Mouse (Mus musculus) liver, embryonic 14.5 days (tissue): ENCODE results near the gene Acot11. TPM values are rescaled to one million over a fixed set of nuclear protein-coding genes. Genes with fewer than 3 reads are reported as not detected.
A peak's percentile ranks its signal among the peaks of the same experiment; 100 is the strongest.

Source experiments
- ATAC-seq: fragments of 200-750 bp; cut with Nextera tagmentation; 2 replicates; pipeline ENCODE4 v1.8.0; 2017; ENCODE audit warnings: moderate number of reproducible peaks, mild to moderate bottlenecking, moderate library complexity; ENCODE audit not compliant: insufficient read depth
- DNase-seq, 3 experiments: peaks; one replicate each; pipeline ENCODE4 v3.0.0-alpha.2; 2012 to 2013; ENCODE audit warnings: low read depth in 3 of 3, low spot score in 3 of 3
- H3K27ac ChIP-seq: fragments of 300-500 bp; sonication (generic); 2 replicates; pipeline ENCODE4 v1.5.1; 2014; ENCODE audit warnings: moderate library complexity, mild to moderate bottlenecking, control low read depth, inconsistent platforms
- H3K27me3 ChIP-seq: fragments of 300-500 bp; sonication (generic); 2 replicates; pipeline ENCODE4 v1.6.1; 2014; ENCODE audit warnings: mild to moderate bottlenecking, low read length, moderate library complexity; ENCODE audit not compliant: control insufficient read depth, insufficient read depth
- H3K36me3 ChIP-seq: fragments of 300-500 bp; sonication (generic); replicated peaks from 2 replicates; pipeline ENCODE4 v1.6.1; 2014; ENCODE audit warnings: low read depth; ENCODE audit not compliant: control insufficient read depth, insufficient read depth
- H3K4me1 ChIP-seq, 2 experiments: fragments of 200-500 bp in 1 of 2; fragments of 300-500 bp in 1 of 2; sonication (generic) in 1 of 2; replicated peaks; 2 replicates each; pipeline ENCODE4 v1.6.1; 2012 to 2014; ENCODE audit warnings: antibody characterized with exemption in 1 of 2, inconsistent platforms in 1 of 2, low read length in 1 of 2; ENCODE audit not compliant: control insufficient read depth in 2 of 2, insufficient read depth in 2 of 2
- H3K4me2 ChIP-seq: fragments of 300-500 bp; sonication (generic); 2 replicates; pipeline ENCODE4 v1.6.1; 2014; ENCODE audit warnings: low read depth, mild to moderate bottlenecking, control low read depth, moderate library complexity
- H3K4me3 ChIP-seq, 2 experiments: fragments of 200-500 bp in 1 of 2; fragments of 300-500 bp in 1 of 2; sonication (generic) in 1 of 2; 2 replicates each; pipeline ENCODE4 v1.5.1; 2012 to 2014; ENCODE audit warnings: low read depth in 2 of 2, low read length in 2 of 2, mild to moderate bottlenecking in 2 of 2, control low read depth in 1 of 2, inconsistent platforms in 1 of 2, moderate library complexity in 1 of 2; ENCODE audit not compliant: insufficient read depth in 1 of 2
- H3K9ac ChIP-seq: fragments of 300-500 bp; sonication (generic); replicated peaks from 2 replicates; pipeline ENCODE4 v1.6.1; 2014; ENCODE audit warnings: mild to moderate bottlenecking, control low read depth, moderate library complexity
- H3K9me3 ChIP-seq: fragments of 300-500 bp; sonication (generic); 2 replicates; pipeline ENCODE4 v1.6.1; 2016; ENCODE audit warnings: low read length, mixed read lengths; ENCODE audit not compliant: control insufficient read depth
- CTCF ChIP-seq: IDR thresholded peaks from 2 replicates; pipeline ENCODE4 v1.5.1; 2016; ENCODE audit warnings: antibody characterized with exemption, low read depth, control low read depth
- EP300 ChIP-seq: IDR thresholded peaks from 2 replicates; pipeline ENCODE4 v1.6.1; 2016; ENCODE audit warnings: antibody characterized with exemption, low read depth
- WGBS: fragments of 180-500 bp; shearing (Covaris S2); extraction: QIAGEN DNeasy Blood & Tissue Kit; methylation state at CpG from one replicate; pipeline ENCODE4 v1.1.7; 2014; ENCODE audit not compliant: insufficient replicate concordance; 5-methylcytosine and 5-hydroxymethylcytosine counted together
- polyA plus RNA-seq, 2 experiments: library from polyadenylated mRNA; depleted of rRNA in 1 of 2; stranded (reverse) in 1 of 2; unstranded in 1 of 2; fragments of >200 nt; fragmentation: Nextera tagmentation in 1 of 2; extraction: Ambion mirVana in 1 of 2; gene quantifications; 2 replicates each; pipeline versions ENCODE4 v1.2.1 to v1.2.3; 2012 to 2014

Acot11 gene
- polyA plus RNA-seq, 2 experiments, result 4.1 TPM

GRCm38 (mm10) chr4:106707957-106708356, 96.8 kb downstream of the Acot11 start:
- WGBS, result 26% methylated on average over 5 of the region's 5 CpGs
- TF ChIP-seq EP300, result no peak
- Histone ChIP-seq H3K9ac (no peak overlapping the region), H3K4me3 (no peak overlapping the region), H3K36me3 (no peaks in the 10 kb centered on the region), H3K27ac (no peak overlapping the region), H3K4me1 (peaks cover 0 to 2% of the 10 kb centered on the region in 2 experiments; a peak in 1 of 4 replicates), H3K4me2 (0 out of 2 replicates have a peak overlapping the region, but pooled peaks have one; percentile 3), H3K9me3 (no peaks in the 10 kb centered on the region), H3K27me3 (no peaks in the 10 kb centered on the region)
- ATAC-seq (peak; percentile 39; the same call in 1 of the 2 replicates), DNase-seq (no peak)

DNA sequence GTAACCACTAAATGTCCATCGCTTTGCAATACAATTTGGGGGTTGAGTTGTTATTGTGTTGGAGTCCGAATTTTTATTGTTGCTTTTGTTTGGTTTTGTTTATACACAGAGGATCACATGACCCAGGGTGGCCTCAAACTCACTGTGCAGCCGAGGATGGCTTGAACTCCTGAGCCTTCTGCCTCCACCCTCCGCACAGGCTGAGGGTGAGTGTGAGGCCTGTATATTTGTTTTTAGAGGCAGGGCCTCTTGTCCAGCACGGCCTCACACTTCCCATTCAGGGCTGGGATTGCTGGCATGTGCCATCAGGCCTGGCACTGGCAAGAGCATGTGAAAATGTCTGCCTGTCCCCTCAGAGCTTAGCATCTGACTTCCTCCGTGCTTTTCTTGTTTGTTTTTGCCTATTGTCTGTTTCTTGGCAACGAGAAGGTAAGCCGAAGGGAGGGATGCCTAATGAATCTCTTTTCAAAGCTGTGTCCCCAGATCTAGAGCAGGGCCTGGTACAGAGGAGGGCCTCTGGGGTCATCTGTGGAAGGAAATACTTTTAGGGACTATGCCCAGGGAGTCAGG, 99.6 kb downstream of the Acot11 start:
- no peaks in the 10 kb centered on the region for H3K9me3 ChIP-seq
- H3K4me3 ChIP-seq, result no peak overlapping the region
- no peak overlapping the region for H3K9ac ChIP-seq
- no peak overlapping the region for H3K4me2 ChIP-seq
- WGBS, result 49% methylated on average over 8 of the region's 8 CpGs
- no peak for TF ChIP-seq EP300
- TF ChIP-seq CTCF, result no peak
- no peak for DNase-seq
- H3K36me3 ChIP-seq, result no peaks in the 10 kb centered on the region
- no peaks in the 10 kb centered on the region for H3K27me3 ChIP-seq
- ATAC-seq, result no peak
- H3K4me1 ChIP-seq, result peaks cover 0 to 2% of the 10 kb centered on the region in 2 experiments; a peak in 1 of 4 replicates
- no peak overlapping the region for H3K27ac ChIP-seq

DNA sequence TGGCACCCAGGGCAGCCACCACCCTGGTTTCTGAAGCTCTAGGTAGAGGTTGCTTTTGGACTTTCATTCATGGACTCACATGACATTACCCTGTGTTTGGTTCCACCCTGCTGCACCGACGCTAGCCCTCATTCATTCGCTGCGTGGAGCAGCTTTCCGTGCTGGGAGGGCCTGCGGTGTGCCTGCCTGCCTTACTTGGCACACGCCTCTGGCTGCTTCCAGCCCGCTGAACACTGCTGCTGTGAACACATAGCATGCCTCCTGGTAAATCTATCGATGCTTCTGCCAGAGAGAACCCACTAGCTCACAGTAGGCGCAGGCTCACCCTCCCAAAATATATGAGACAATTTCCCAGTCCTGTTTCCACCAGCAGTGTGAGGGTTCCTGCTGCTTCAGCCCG, 100.4 kb downstream of the Acot11 start:
- WGBS, result 67% methylated on average over 11 of the region's 11 CpGs
- no peaks in the 10 kb centered on the region for H3K36me3 ChIP-seq
- DNase-seq (no peak), ATAC-seq (no peak)
- TF ChIP-seq CTCF (no peak), EP300 (no peak)
- no peak overlapping the region for H3K4me3 ChIP-seq
- no peaks in the 10 kb centered on the region for H3K9me3 ChIP-seq
- no peak overlapping the region for H3K9ac ChIP-seq
- peaks cover 0 to 2% of the 10 kb centered on the region in 2 experiments; a peak in 1 of 4 replicates for H3K4me1 ChIP-seq
- H3K27me3 ChIP-seq, result no peaks in the 10 kb centered on the region
- H3K27ac ChIP-seq, result no peak overlapping the region
- no peak overlapping the region for H3K4me2 ChIP-seq

- DNase-seq, result no peak
- Histone ChIP-seq H3K9ac (no peak overlapping the region), H3K4me3 (no peak overlapping the region), H3K9me3 (no peaks in the 10 kb centered on the region), H3K36me3 (no peaks in the 10 kb centered on the region), H3K4me2 (no peak overlapping the region), H3K4me1 (peaks cover 0 to 2% of the 10 kb centered on the region in 2 experiments; a peak in 1 of 4 replicates), H3K27ac (no peak overlapping the region), H3K27me3 (no peaks in the 10 kb centered on the region)
- no peak for TF ChIP-seq EP300
- no peak for TF ChIP-seq CTCF
- 62% methylated on average over 10 of the region's 10 CpGs for WGBS
- ATAC-seq, result no peak
These were observed 100.8 kb downstream of the Acot11 start for GRCm38 (mm10) chr4:106703956-106704355.

GRCm38 (mm10) chr4:106700798-106701197, 104.0 kb downstream of the Acot11 start:
- Histone ChIP-seq H3K4me3 (no peak overlapping the region), H3K27ac (no peak overlapping the region), H3K4me1 (no peaks in the 10 kb centered on the region), H3K36me3 (no peaks in the 10 kb centered on the region), H3K4me2 (no peak overlapping the region), H3K27me3 (no peaks in the 10 kb centered on the region), H3K9me3 (no peaks in the 10 kb centered on the region), H3K9ac (no peak overlapping the region)
- TF ChIP-seq EP300 (no peak), CTCF (no peak)
- 40% methylated on average over 4 of the region's 4 CpGs for WGBS
- ATAC-seq, result no peak
- DNase-seq, result no peak
